Mouse (Mus musculus): ENCODE results near the gene Prc1. TPM values are rescaled to one million over a fixed set of nuclear protein-coding genes. Genes with fewer than 3 reads are reported as not detected.

Gene Prc1
- polyA plus RNA-seq (2015; fragmentation: Nextera tagmentation; extraction: Ambion mirVana), result 30.0 and 34.1 TPM in 2 replicates

DNA sequence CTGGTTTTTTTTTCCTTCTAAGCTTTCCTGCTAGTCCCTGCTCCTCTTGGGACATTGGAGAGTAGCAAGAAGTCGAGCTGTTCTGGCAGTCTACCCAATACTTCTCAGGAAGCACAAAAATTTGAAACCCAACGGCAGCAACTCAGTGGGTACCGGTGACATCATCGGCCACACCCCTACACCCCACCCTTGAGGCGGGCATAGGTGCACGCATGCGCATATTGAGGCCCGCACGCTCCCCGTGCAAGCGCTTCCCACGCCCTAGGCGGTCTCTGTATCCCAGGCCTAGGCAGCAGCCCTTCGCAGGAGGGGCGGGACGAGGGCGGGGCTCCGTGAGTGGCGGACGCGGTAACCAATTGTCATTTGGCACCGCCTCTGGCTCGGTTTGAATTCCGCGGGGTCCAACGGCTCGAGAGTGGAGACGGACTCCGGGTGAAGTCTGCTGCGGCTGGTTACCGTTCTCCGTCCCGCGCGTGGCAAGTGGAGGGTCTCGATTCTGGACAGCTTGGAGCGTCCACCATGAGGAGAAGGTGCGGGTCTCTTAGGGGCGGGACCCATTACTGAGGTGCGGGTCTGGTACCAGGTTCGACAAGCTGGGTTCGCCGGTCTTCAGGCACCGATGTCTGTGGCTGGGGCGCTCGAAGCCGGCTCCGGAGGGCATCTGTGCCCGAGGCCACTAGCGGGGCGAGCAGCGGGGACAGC lies at the start of gene Prc1:
Prc1 (plus strand) TSS at position 389 of the 702 bp plus-strand sequence.

DNA sequence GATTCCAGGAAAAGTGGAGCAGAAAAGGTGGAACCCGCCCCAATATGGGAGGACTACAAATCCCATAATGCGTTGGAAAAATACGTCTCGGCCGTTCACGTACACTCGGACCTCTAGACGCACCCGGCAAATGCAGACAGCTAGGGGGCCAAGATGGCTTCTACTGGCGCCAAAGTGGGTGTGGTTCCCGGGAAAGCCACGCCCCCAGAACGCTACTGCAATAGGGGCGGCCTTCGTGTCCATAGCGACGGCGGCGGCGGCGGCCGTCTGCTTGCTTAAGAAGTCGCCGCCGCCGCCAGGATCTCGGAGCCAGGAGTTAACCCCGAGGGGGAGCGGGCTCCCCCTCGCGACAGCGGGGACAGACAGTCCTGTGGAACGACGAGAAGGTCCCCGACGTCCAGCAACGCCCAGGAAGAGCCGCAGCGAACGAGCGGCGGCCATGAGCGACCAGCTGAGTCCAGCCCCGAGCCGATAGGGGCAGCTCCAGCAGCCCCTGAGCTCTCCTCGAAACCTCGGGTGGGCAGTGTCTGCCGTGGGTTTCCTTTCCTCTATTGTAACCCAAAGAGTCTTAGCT lies 48.0 kb upstream of the Prc1 start, which contains the start of gene Ttll13:
Ttll13 (plus strand) TSS at position 229 of the 574 bp plus-strand sequence.

DNA sequence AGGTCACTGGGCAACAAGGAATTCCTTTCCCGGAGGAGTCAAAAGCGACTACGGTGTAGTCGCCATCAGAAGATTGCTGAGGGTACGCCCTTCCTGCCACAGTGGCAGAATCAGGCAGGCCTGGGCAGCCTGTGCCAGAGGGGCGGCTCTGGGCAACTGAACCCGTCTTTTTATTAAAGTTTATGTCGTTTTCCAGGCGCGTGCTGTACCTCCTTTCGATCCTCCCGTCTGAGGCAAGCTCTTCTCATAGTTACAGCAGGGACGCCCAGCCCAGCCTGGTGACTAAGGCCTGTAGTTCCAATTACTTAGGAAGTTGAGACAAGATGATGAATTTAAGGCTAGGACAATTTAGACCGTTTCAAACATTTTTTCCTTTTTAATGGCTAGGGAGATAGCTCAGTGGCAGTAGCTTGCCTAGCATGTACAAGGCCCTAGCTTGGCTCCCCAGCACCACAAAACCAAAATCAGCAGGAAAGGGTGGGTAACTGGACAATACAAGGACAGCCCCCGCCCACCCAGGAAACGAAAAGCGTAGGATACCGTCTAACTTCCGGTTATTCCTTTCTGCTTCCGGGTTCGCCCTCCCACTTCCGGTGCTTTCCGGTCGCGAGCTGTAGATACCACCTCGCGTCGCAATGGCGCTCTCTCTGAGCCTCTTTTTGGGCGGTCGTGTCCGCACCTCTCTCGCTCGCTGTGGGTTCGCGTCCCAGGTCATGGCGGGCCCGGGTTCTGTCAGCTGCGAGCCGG lies 33.5 kb upstream of the Prc1 start, which contains the start of gene Ngrn:
Ngrn (plus strand) TSS at position 591 of the 747 bp plus-strand sequence.

DNA sequence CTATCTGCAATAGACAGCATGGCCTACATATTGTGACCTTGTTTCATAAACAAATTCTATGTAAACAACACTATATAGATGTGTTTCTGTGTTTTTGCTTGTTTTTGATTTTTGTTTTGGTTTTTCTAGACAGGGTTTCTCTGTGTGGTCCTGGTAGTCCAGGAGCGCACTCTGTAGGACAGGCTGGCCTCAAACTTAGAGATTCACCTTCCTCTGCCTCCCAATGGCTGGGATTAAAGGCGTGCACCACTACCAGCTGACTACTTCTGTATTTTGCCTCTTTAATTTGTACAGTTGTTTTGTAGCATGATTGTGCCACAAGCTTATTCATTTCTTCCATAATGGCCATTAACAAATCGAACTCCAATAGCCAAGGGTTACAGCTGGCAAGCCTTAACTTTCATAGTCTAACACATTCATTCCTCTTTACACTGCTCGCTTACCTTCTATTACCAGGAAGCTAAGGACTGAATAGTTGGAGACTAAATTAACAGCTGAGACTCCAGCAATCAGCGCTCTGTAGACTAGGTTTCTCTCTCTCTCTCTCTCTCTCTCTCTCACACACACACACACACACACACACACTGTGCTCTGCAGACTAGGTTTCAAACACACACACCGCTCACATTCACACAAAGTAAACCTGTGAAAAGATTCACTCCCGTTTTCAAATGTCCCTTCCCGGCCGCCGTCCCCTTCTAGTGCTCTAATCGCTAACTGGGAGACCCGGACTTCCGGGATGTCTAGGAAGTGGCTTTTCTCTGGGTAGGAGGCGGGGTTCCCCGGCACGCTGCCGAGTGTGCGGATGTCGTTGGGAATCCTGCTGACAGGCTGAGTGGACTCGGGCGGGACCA lies 25.1 kb upstream of the Prc1 start, which contains the start of gene Vps33b:
Vps33b (plus strand) TSS at position 753 of the 854 bp plus-strand sequence.

DNA sequence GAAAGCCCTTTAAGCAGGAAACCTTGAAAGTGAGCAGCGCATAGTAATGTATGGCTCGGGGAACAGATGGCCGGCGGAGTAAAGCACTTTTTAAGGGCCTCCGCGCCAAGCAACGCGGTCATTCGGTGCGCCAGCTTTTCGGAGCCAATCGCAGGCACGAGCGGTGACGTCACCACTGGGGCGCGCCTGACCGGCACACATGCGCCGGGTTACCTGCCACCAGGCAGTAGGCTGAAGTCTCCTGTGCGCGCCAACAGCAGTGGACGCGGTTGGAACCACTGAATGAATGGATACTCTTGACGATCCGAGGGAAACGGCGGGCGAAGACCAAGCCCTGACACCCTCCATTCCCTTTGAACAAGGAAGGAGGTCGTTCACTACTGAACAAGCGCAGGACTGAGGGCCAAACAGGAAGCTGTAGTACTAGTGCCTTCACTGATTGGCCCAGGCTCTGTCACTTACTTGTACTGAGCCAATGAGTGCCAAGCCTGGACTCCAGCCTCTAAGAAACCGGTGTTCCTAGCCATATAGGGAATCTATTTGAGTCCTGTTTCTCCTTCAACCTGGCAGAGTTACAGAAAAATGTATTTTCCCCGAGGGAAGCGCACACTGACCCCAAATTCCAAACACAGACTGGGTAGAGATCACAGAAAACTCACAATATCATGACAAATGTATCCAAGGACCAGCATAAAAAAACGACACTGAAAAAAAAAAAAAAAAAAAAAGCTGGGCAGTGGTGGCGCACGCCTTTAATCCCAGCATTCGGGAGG lies 30.0 kb downstream of the Prc1 start, which contains the start of gene Rccd1:
Rccd1 (minus strand) TSS at position 412 of the 773 bp plus-strand sequence.

DNA sequence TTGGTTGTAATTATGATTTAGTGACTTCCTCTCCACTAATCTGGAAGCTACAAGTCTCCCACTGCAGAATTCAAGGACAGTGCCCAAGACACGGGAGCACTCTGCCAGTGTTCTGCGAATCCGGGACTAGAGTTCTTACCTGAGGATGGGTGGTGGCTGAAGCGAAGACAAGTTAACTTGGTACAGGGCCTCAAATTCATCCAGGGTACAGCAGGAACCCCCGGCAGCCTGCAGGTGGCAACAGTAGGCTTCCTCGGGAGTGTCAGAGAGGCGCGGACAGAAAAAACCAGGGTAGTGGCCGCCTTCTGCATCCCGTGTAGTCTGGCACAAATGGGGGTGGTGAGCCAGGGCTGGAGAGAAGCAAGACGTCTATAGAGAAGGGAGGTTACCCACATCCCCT lies 46.5 kb downstream of the Prc1 start, which contains the start of gene Unc45a:
Unc45a (minus strand) TSS at position 213 of the 400 bp plus-strand sequence.

DNA sequence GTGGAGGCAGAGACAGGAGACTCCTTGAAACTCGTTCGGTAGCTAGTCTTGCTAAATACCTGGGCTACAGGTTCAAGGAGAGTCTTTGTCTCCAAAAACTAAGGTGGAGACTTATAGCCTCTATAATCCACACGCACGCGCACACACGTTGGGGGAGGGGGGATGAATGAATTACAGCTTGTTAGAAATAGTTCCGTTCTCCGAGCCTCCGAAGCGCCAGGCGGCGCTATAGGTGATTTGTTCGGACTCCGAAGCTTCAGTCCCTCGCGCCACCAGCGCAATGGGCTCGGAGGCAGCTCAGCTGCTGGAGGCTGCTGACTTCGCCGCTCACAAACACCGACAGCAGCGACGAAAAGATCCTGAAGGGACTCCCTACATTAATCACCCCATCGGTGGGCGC lies 48.6 kb downstream of the Prc1 start, which contains the start of gene Hddc3:
Hddc3 (plus strand) TSS at position 247 of the 400 bp plus-strand sequence.

Other genes starting within 250 kb of the Prc1 start
- gene Idh2, start 179.1 kb upstream of the Prc1 start, polyA plus RNA-seq (2015; fragmentation: Nextera tagmentation; extraction: Ambion mirVana), result 237 and 280 TPM in 2 replicates
- gene Sema4b, start 107.6 kb upstream of the Prc1 start, polyA plus RNA-seq (2015; fragmentation: Nextera tagmentation; extraction: Ambion mirVana), result 15.1 and 26.1 TPM in 2 replicates
- gene Cib1, start 61.6 kb upstream of the Prc1 start, polyA plus RNA-seq (2015; fragmentation: Nextera tagmentation; extraction: Ambion mirVana), result 69.0 and 96.2 TPM in 2 replicates
- gene Gdpgp1, start 61.6 kb upstream of the Prc1 start, polyA plus RNA-seq (2015; fragmentation: Nextera tagmentation; extraction: Ambion mirVana), result 3.1 and 3.8 TPM in 2 replicates
- gene Ttll13, start 48.1 kb upstream of the Prc1 start, polyA plus RNA-seq (2015; fragmentation: Nextera tagmentation; extraction: Ambion mirVana), result 1.5 and 2.5 TPM in 2 replicates
- gene Ngrn, start 33.2 kb upstream of the Prc1 start, polyA plus RNA-seq (2015; fragmentation: Nextera tagmentation; extraction: Ambion mirVana), result 58.0 and 82.2 TPM in 2 replicates
- gene Vps33b, start 24.8 kb upstream of the Prc1 start, polyA plus RNA-seq (2015; fragmentation: Nextera tagmentation; extraction: Ambion mirVana), result 7.8 and 11.2 TPM in 2 replicates
- gene Rccd1, start 30.0 kb downstream of the Prc1 start, polyA plus RNA-seq (2015; fragmentation: Nextera tagmentation; extraction: Ambion mirVana), result 3.2 and 6.4 TPM in 2 replicates
- 23.6 and 27.4 TPM in 2 replicates for gene Unc45a, start 46.6 kb downstream of the Prc1 start, polyA plus RNA-seq (2015; fragmentation: Nextera tagmentation; extraction: Ambion mirVana)
- 17.7 and 19.8 TPM in 2 replicates for gene Hddc3, start 48.7 kb downstream of the Prc1 start, polyA plus RNA-seq (2015; fragmentation: Nextera tagmentation; extraction: Ambion mirVana)
- 12.8 and 18.1 TPM in 2 replicates for gene Man2a2, start 76.9 kb downstream of the Prc1 start, polyA plus RNA-seq (2015; fragmentation: Nextera tagmentation; extraction: Ambion mirVana)
- 6.0 and 7.7 TPM in 2 replicates for gene Fes, start 93.5 kb downstream of the Prc1 start, polyA plus RNA-seq (2015; fragmentation: Nextera tagmentation; extraction: Ambion mirVana)
- 15.9 and 30.9 TPM in 2 replicates for gene Furin, start 111.0 kb downstream of the Prc1 start, polyA plus RNA-seq (2015; fragmentation: Nextera tagmentation; extraction: Ambion mirVana)
- 4.1 and 6.7 TPM in 2 replicates for gene Blm, start 240.7 kb downstream of the Prc1 start, polyA plus RNA-seq (2015; fragmentation: Nextera tagmentation; extraction: Ambion mirVana)

Data from adrenal gland, postnatal 0 days (tissue).